Mouse (Mus musculus) heart, embryonic 10.5 days (tissue): Measurements from ENCODE around the gene Pdgfc. TPM values are rescaled to one million over a fixed set of nuclear protein-coding genes. Genes with fewer than 3 reads are reported as not detected.

Experiments used
- DNase-seq: peaks from one replicate; pipeline ENCODE4 v3.0.0-alpha.2; 2017; ENCODE audit warnings: low spot score
- H3K27ac ChIP-seq: fragments of 300-500 bp; sonication (generic); 2 replicates; pipeline ENCODE4 v1.5.1; 2016; ENCODE audit warnings: mild to moderate bottlenecking
- H3K27me3 ChIP-seq: fragments of 300-500 bp; sonication (generic); 2 replicates; pipeline ENCODE4 v1.6.1; 2016; ENCODE audit warnings: mild to moderate bottlenecking; ENCODE audit not compliant: poor library complexity, insufficient read depth, severe bottlenecking
- H3K36me3 ChIP-seq: fragments of 300-500 bp; sonication (generic); 2 replicates; pipeline ENCODE4 v1.6.1; 2016; ENCODE audit warnings: mild to moderate bottlenecking, moderate library complexity
- H3K4me1 ChIP-seq: fragments of 300-500 bp; sonication (generic); 2 replicates; pipeline ENCODE4 v1.6.1; 2016; ENCODE audit warnings: mild to moderate bottlenecking
- H3K4me3 ChIP-seq: fragments of 300-500 bp; sonication (generic); 2 replicates; pipeline ENCODE4 v1.5.1; 2016; ENCODE audit warnings: mild to moderate bottlenecking, moderate library complexity
- H3K9me3 ChIP-seq: fragments of 300-500 bp; sonication (generic); 2 replicates; pipeline ENCODE4 v1.6.1; 2016; ENCODE audit warnings: mild to moderate bottlenecking, moderate library complexity
- WGBS: fragments of 180-500 bp; shearing (Covaris S2); methylation state at CpG from one replicate; pipeline ENCODE4 v1.1.7; 2016; 5-methylcytosine and 5-hydroxymethylcytosine counted together
- polyA plus RNA-seq: library from polyadenylated mRNA; unstranded; fragments of >200 nt; fragmentation: Nextera tagmentation; extraction: Ambion mirVana; gene quantifications from 2 replicates; pipeline ENCODE4 v1.2.1, GENCODE M21; 2016

Pdgfc gene
- polyA plus RNA-seq, 1 experiment from 2014 or later, result 25.7 TPM

DNA sequence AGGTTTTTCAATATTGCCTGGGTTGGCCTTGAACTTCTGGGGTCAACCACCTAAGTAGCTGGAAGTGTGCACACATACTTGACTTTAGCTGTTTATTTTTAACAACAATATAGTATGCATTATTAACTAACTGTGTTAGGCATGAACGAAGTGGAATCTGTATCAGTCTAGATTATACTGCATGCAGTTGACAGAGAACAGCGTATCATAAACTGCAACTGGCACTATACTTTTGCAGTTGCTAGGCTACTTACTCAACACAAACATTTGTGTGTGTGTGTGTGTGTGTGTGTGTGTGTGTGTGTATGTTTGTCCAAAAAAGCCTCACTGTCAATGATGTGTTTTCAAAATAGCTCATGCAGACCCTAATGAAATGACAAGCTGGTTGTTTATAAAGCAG lies 160.7 kb downstream of the Pdgfc start:
- H3K27me3 ChIP-seq, result no peaks in the 10 kb centered on the region
- H3K9me3 ChIP-seq, result no peaks in the 10 kb centered on the region
- no peaks in the 10 kb centered on the region for H3K4me1 ChIP-seq
- H3K4me3 ChIP-seq, result no peak overlapping the region
- no peak overlapping the region for H3K27ac ChIP-seq
- DNase-seq, result no peak
- 82% methylated on average over 2 of the region's 2 CpGs for WGBS
- H3K36me3 ChIP-seq, result no peaks in the 10 kb centered on the region

DNA sequence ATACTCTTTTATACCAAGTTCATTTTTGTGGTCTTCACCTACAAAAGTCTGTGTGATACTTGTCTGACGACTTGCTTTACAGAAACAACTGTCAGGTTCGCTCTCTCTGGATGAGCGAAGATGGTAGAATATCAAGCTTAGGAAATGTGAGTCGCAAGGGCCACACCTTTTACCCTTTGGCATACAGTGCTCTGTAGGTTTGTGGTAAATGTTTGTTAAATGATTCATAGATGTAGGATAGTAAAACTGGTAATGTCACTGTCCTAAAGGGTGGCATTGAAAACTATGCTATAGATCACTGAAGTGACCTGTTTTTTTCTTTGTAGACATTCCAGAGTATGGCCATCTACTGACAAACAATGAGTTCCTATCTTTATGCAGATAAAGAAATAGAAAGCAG lies 161.4 kb downstream of the Pdgfc start:
- H3K27me3 ChIP-seq, result no peaks in the 10 kb centered on the region
- no peaks in the 10 kb centered on the region for H3K36me3 ChIP-seq
- no peaks in the 10 kb centered on the region for H3K9me3 ChIP-seq
- H3K27ac ChIP-seq, result no peak overlapping the region
- no peaks in the 10 kb centered on the region for H3K4me1 ChIP-seq
- H3K4me3 ChIP-seq, result no peak overlapping the region
- 91% methylated on average over 4 of the region's 4 CpGs for WGBS
- DNase-seq, result no peak

DNA sequence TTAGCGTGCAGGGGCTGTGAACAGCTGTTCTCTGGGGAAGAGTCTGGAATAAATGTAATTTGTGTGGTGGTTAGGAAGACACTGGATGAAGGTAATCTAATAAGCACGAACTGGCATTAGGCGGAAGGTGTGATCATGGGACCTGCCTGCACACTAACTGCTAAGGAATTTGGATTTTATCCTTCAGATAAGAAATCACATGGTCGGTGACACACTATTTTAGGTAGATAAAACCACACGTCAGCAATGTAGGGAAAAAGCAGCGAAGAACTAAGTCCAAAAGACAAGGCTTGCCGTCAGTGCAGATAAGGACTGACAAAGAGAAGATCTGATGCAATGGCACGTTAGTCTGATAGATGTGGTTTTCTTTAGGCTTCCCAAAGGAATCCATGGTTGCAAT lies 164.4 kb downstream of the Pdgfc start:
- 60% methylated on average over 8 of the region's 8 CpGs for WGBS
- no peaks in the 10 kb centered on the region for H3K4me1 ChIP-seq
- no peaks in the 10 kb centered on the region for H3K36me3 ChIP-seq
- no peak overlapping the region for H3K4me3 ChIP-seq
- no peak overlapping the region for H3K27ac ChIP-seq
- no peaks in the 10 kb centered on the region for H3K9me3 ChIP-seq
- DNase-seq, result no peak
- H3K27me3 ChIP-seq, result no peaks in the 10 kb centered on the region

DNA sequence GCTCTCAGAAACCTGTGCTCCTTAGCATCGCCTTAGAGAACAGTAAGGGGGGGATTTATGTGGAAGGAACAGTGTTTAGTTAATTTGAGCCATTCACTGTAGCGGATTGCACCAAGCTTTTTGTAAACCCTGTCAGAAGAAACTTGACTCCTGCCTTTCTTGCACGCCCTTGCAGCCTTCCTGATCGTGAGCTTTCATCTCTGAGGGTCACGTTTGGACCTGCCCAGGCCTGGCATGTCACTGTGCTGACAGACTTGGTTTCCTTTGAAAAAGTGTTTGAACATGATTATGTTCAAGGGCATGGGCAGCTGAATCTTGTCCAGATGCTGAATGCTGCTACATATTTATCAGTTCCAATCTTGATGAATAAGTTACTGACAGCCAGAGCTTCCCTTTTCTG lies 169.0 kb downstream of the Pdgfc start:
- 36% methylated on average over 5 of the region's 5 CpGs for WGBS
- no peak for DNase-seq
- no peaks in the 10 kb centered on the region for H3K27me3 ChIP-seq
- H3K4me3 ChIP-seq, result no peak overlapping the region
- no peaks in the 10 kb centered on the region for H3K9me3 ChIP-seq
- H3K36me3 ChIP-seq, result no peaks in the 10 kb centered on the region
- no peaks in the 10 kb centered on the region for H3K4me1 ChIP-seq
- H3K27ac ChIP-seq, result no peak overlapping the region

DNA sequence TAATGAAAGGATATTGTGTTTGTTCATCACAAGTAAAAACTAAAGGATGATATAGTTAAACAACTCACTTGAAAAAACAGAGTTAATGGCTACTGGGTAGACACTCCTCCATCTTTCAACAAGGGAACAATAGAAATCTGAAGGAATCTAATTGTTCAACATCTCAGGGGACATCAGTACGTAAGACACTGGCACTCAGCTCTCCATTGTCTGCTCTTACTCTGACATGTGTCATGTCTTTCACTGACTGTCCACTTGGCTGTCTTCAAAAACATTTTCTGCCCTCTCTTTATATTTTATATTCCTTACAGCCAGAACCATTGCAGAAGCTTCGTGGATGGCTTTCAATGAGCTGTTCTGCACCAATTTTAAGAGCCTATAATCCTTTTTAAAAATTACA lies 172.0 kb downstream of the Pdgfc start:
- Histone ChIP-seq H3K27me3 (no peaks in the 10 kb centered on the region), H3K9me3 (no peaks in the 10 kb centered on the region), H3K27ac (no peak overlapping the region), H3K4me3 (no peak overlapping the region), H3K4me1 (no peaks in the 10 kb centered on the region), H3K36me3 (0 out of 2 replicates have a peak, but pooled peaks cover 4% of the 10 kb centered on the region)
- no peak for DNase-seq
- 74% methylated on average over 2 of the region's 2 CpGs for WGBS

DNA sequence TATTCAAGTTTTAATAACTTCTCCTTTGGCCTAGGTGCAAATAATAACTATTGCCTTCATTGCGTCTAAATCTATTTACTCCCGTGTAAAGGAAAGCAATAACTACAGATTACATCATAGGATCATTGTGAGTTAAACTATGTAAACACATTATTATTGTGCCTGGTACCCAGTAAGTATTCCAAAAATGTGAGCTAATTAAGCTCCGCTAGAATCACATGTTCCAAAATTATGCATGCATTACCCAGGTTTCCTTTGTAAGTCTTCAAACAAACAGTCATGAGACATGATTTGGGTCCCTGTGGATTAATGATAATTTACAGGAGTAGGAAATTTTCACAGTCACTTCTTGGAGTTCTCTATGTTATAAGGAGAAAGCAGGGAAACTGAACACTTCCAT lies 174.9 kb downstream of the Pdgfc start:
- WGBS, result 90% methylated on average over 3 of the region's 3 CpGs
- H3K4me3 ChIP-seq, result no peak overlapping the region
- H3K4me1 ChIP-seq, result no peaks in the 10 kb centered on the region
- H3K27me3 ChIP-seq, result no peaks in the 10 kb centered on the region
- DNase-seq, result no peak
- no peaks in the 10 kb centered on the region for H3K9me3 ChIP-seq
- H3K27ac ChIP-seq, result no peak overlapping the region
- 0 out of 2 replicates have a peak, but pooled peaks cover 4% of the 10 kb centered on the region for H3K36me3 ChIP-seq

DNA sequence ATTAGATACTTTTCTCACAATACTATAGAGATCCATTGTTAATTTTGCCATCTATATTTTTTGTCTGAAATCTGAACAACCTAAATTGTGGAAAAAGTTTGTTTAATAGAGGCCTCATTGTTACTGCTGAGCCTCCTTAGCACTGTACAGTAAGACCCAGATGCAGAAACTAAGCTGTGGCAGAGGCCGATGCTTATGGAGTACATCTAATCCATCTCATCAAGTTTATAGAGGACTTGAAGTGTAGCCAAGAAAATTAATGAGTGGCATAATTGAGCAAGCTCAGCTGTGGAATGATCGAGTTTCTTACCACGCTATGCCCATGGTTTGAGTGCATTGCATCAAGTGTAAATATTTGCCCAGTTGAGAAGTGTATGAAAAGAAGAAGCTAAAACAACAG lies 175.4 kb downstream of the Pdgfc start:
- WGBS, result 86% methylated on average over 3 of the region's 3 CpGs
- H3K4me1 ChIP-seq, result no peaks in the 10 kb centered on the region
- no peaks in the 10 kb centered on the region for H3K9me3 ChIP-seq
- no peak overlapping the region for H3K4me3 ChIP-seq
- DNase-seq, result no peak
- H3K27me3 ChIP-seq, result no peaks in the 10 kb centered on the region
- H3K27ac ChIP-seq, result no peak overlapping the region
- H3K36me3 ChIP-seq, result 0 out of 2 replicates have a peak, but pooled peaks cover 4% of the 10 kb centered on the region

DNA sequence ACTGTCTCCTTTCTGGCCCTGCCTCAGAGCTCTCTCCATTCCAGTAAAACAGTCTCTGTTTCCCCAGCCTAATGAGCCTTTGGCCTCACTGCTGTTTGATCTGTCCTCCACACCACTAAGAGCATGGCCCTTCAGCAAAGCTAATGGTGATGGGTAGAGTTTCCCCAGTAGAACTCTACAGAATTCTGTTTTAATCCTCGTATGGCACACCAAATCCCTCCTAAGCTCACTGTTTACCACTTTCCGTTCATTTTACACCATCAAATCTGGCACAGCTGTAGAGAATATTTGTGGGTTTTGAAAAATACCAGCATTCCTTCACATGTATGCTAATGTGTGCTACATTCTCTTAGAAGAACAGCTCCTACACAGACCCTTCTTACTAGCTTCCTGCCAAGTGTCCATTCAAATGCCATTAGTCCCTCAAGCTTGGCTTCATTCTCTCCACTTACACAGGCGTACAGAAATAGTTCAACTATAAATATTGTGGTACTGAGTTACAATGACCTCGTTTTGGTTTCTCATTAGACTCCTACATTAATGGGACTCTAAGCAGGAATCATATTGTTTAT lies 179.4 kb downstream of the Pdgfc start:
- Histone ChIP-seq H3K27ac (no peak overlapping the region), H3K36me3 (0 out of 2 replicates have a peak, but pooled peaks cover 4% of the 10 kb centered on the region), H3K27me3 (no peaks in the 10 kb centered on the region), H3K4me1 (no peaks in the 10 kb centered on the region), H3K4me3 (no peak overlapping the region), H3K9me3 (no peaks in the 10 kb centered on the region)
- DNase-seq, result no peak
- 77% methylated on average over 4 of the region's 4 CpGs for WGBS

DNA sequence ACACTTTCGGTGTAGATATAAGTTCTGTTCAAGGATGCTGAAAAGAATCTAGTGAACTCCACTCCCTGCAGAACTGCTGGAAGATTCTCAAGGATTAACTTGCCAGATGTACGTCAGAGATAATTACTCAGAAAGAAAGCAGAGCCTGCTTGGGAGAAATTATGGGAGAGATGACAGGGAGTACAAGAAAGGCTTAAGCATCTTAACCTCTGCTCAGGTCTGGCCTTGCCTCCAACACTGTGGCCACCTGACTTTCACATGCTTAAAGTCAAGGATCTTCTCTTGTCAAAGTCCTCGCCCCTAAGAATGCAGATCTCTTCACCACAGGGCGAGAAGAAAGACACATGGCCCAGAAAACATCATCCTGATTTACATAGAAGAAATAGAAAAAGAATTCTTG lies 185.5 kb downstream of the Pdgfc start:
- no peak for DNase-seq
- WGBS, result 62% methylated on average over 4 of the region's 4 CpGs
- Histone ChIP-seq H3K27me3 (no peaks in the 10 kb centered on the region), H3K36me3 (no peaks in the 10 kb centered on the region), H3K4me1 (no peaks in the 10 kb centered on the region), H3K27ac (no peak overlapping the region), H3K9me3 (no peaks in the 10 kb centered on the region), H3K4me3 (no peak overlapping the region)

DNA sequence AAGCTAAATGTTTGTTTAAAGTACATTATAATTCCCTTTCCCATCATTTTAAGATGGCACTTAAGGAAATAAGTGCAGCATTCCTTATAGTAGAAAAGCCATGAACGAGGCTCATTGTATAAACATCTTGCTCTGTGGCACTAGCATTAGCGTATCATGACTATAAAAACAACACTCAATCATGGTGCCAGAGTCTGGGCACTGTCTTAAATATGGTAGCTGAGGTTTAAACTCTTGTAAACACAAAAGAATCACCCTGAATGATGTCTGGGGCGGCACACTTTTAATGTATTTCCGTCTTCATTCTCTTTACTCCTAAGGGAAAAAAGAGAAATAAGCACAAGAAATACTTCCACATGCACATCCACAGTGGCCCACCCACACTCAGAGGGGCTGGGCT lies 192.1 kb downstream of the Pdgfc start:
- Histone ChIP-seq H3K4me1 (no peaks in the 10 kb centered on the region), H3K9me3 (no peaks in the 10 kb centered on the region), H3K27ac (no peak overlapping the region), H3K27me3 (no peaks in the 10 kb centered on the region), H3K4me3 (no peak overlapping the region), H3K36me3 (no peaks in the 10 kb centered on the region)
- WGBS, result 67% methylated on average over 4 of the region's 4 CpGs
- no peak for DNase-seq

DNA sequence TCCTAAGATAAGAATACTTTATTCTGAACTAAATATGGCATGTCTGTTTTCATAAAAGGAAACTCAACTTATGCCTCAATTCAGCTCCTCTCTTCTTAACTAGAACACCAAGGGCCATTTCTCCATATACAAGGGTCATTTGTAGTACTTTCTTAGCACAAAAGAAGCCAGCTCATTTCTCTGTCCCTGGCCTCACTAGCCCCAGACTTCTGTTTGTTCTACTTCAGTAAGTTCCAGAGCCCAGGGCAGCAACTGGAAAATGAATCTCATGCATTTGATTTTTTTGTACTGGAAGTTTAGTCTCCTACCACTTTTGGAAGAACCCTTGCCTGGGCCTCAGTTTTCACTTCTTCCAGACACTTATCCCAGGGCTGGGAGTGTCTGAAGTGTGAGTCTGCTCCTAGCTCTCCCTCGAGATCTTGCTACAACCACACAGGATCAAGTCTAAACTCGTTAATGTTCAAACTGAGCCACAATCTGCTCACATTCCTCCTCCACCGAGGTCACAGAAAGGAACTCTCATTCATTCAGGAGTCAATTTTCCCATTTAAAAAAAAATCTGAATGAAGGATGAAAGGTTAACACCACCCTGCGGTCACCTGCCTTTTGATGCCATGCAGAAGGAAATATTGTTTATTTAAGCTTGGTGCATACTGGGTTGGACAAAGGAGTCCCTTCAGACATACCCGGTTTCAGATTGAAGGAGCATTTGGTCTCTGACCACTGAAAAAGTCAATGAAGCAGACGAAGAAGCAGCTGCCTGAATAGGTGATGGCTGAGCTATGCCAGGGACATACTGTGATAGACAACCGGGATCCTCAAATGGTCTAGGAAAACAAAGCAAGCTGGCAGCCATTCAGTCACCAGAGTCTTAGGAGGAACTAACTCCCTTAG lies 206.7 kb downstream of the Pdgfc start:
- DNase-seq, result no peak
- Histone ChIP-seq H3K27ac (no peak overlapping the region), H3K36me3 (no peaks in the 10 kb centered on the region), H3K27me3 (no peaks in the 10 kb centered on the region), H3K4me1 (no peaks in the 10 kb centered on the region), H3K4me3 (no peak overlapping the region), H3K9me3 (no peaks in the 10 kb centered on the region)
- WGBS, result 47% methylated on average over 7 of the region's 7 CpGs

DNA sequence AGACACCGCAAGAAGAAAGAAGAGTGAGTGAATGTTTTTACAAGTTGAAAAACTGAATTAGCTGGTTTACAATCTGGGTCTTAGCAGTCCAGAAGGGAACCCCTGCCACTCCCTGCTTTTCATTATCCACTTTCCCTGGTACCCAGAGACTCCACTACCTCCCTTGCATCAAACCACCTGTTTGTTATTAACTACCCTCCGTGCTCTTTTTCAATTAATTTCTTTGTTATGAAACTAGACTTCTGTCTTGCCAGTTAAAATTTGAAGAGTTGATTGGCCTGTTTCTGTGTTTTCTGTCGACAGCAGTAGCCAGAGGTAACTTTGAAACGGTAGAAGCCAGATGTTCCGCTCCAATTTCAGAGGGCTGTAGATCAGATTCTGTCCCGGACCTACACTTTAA lies 207.4 kb downstream of the Pdgfc start:
- no peak overlapping the region for H3K27ac ChIP-seq
- WGBS, result 67% methylated on average over 6 of the region's 6 CpGs

DNA sequence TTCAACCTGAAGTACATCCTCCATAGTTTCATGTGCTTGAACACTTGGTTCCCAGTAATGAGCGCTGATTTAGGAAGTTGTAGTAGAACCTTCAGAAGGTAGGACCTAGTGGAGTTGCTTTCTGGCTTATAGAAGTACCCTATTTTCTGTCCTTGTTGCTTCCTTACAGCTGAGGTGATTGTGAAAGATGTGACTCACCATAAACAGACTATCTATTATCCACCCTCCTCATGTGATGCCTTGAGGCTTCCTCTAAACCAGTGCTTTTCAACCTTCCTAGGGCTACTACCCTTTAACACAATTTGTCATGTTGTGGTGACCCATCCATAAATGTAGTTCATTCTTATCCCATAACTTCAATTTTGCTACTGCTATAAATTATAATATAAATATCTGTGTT lies 226.6 kb downstream of the Pdgfc start:
- Histone ChIP-seq H3K9me3 (no peaks in the 10 kb centered on the region), H3K4me1 (no peaks in the 10 kb centered on the region), H3K36me3 (no peaks in the 10 kb centered on the region), H3K27me3 (no peaks in the 10 kb centered on the region), H3K27ac (no peak overlapping the region), H3K4me3 (no peak overlapping the region)
- WGBS, result 93% methylated on average over 1 of the region's 1 CpGs
- DNase-seq, result no peak

More for the DNA sequence above, 207.4 kb downstream of the Pdgfc start:
- no peak for DNase-seq
- no peaks in the 10 kb centered on the region for H3K27me3 ChIP-seq
- no peaks in the 10 kb centered on the region for H3K36me3 ChIP-seq
- H3K4me1 ChIP-seq, result no peaks in the 10 kb centered on the region
- H3K9me3 ChIP-seq, result no peaks in the 10 kb centered on the region
- H3K4me3 ChIP-seq, result no peak overlapping the region
